Mouse (Mus musculus) liver, adult 2 months (tissue): Measurements from ENCODE around the gene Rara.

Experiments used
- CTCF ChIP-seq: fragments of 200-500 bp; IDR thresholded peaks from 2 replicates; pipeline ENCODE4 v1.5.1; 2011; ENCODE audit warnings: low read depth, low read length, control low read depth
- POLR2A ChIP-seq: fragments of 200-500 bp; IDR thresholded peaks from 2 replicates; pipeline ENCODE4 v1.6.1; 2011; ENCODE audit warnings: low read length, control low read depth; ENCODE audit not compliant: insufficient read depth; ENCODE audit errors: extremely low read depth

- no peak for TF ChIP-seq POLR2A
- no peak for TF ChIP-seq CTCF
Measured at GRCm38 (mm10) chr11:98931513-98932292, 4.1 kb downstream of the Rara start.
